In the genomic region with DNA sequence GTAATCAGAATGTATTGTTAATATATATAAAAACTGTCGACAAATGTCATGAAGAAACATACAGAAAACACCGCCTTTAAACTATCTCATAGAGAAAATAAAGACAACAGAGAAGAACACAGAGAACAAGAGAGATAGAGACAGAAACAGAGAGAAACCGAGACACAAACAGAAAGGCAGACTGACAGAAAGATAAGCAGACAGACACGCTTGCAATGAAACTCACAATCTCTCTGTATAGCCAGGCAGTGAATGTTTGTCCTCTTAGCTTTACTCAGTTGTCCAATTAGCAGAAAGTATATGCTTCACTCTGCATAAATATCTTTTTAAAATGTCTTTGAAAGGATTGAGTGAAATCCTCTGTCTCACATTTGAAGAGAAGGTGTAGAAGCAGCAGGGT, we compare ENCODE assay signal across 26 mouse cellular contexts.
"Had no signal": no experiment of that assay in that cellular context is flagged by ENCODE, and none has a peak within 500 bp of the region (broad histone marks: within the 10 kb centered on the region; RNA-seq: fewer than 3 reads in every experiment).

No protein-coding gene starts in this region.

- ATAC-seq: forebrain, embryonic 13.5 days; forebrain, embryonic 14.5 days; forebrain, embryonic 15.5 days; forebrain, postnatal 0 days had no signal

- H3K4me3 ChIP-seq: embryonic facial prominence, embryonic 10.5 days; embryonic facial prominence, embryonic 12.5 days; embryonic facial prominence, embryonic 13.5 days; embryonic facial prominence, embryonic 15.5 days; erythroblast, embryonic 14.5 days; forebrain, embryonic 10.5 days; forebrain, embryonic 12.5 days; forebrain, embryonic 13.5 days; forebrain, embryonic 15.5 days; gastrocnemius, adult 2 months; heart, adult 2 months; heart, embryonic 10.5 days had no signal

- H3K27ac ChIP-seq: embryonic facial prominence, embryonic 10.5 days; embryonic facial prominence, embryonic 12.5 days; embryonic facial prominence, embryonic 13.5 days; embryonic facial prominence, embryonic 15.5 days; forebrain, embryonic 10.5 days; forebrain, embryonic 12.5 days; forebrain, embryonic 13.5 days; forebrain, embryonic 15.5 days; gastrocnemius, adult 2 months; heart, adult 2 months; heart, embryonic 10.5 days had no signal

- H3K4me2 ChIP-seq: embryonic facial prominence, embryonic 12.5 days; embryonic facial prominence, embryonic 13.5 days; embryonic facial prominence, embryonic 15.5 days; forebrain, embryonic 12.5 days; forebrain, embryonic 13.5 days; forebrain, embryonic 15.5 days had no signal

- H3K27me3 ChIP-seq: embryonic facial prominence, embryonic 12.5 days; embryonic facial prominence, embryonic 13.5 days; embryonic facial prominence, embryonic 15.5 days; forebrain, embryonic 12.5 days; forebrain, embryonic 13.5 days; forebrain, embryonic 15.5 days had no signal

- H3K36me3 ChIP-seq: embryonic facial prominence, embryonic 10.5 days; embryonic facial prominence, embryonic 12.5 days; embryonic facial prominence, embryonic 13.5 days; embryonic facial prominence, embryonic 15.5 days; forebrain, embryonic 10.5 days; forebrain, embryonic 12.5 days; forebrain, embryonic 15.5 days; heart, embryonic 10.5 days had no signal

- H3K9ac ChIP-seq: embryonic facial prominence, embryonic 12.5 days; embryonic facial prominence, embryonic 13.5 days; embryonic facial prominence, embryonic 15.5 days; forebrain, embryonic 12.5 days; forebrain, embryonic 13.5 days; forebrain, embryonic 15.5 days; forebrain, postnatal 0 days had no signal

- H3K9me3 ChIP-seq: embryonic facial prominence, embryonic 10.5 days; embryonic facial prominence, embryonic 12.5 days; embryonic facial prominence, embryonic 13.5 days; embryonic facial prominence, embryonic 15.5 days; forebrain, embryonic 10.5 days; forebrain, embryonic 12.5 days; forebrain, embryonic 13.5 days; forebrain, embryonic 15.5 days; heart, embryonic 10.5 days had no signal

- H3K4me1 ChIP-seq: embryonic facial prominence, embryonic 10.5 days; embryonic facial prominence, embryonic 12.5 days; embryonic facial prominence, embryonic 13.5 days; embryonic facial prominence, embryonic 15.5 days; forebrain, embryonic 10.5 days; forebrain, embryonic 12.5 days; forebrain, embryonic 13.5 days; forebrain, embryonic 15.5 days; heart, embryonic 10.5 days had no signal

- DNase-seq: cerebellum, adult 9-11 months; cerebellum, postnatal 10 days; cerebellum, postnatal 14 days; cerebellum, postnatal 25 days; cerebellum, postnatal 36 days; embryo, embryonic 11 days; forebrain, postnatal 0 days; gastrocnemius, adult 2 months; gastrocnemius, postnatal 10 days; gastrocnemius, postnatal 14 days; gastrocnemius, postnatal 25 days; gastrocnemius, postnatal 36 days; heart, adult 11 months; heart, adult 18-20 months; heart, adult 2 months had no signal
